Mouse (Mus musculus): ENCODE measurements around the gene Hist1h2bn.
"Not testable (repeated sequence)": the region's sequence is repeated elsewhere in the genome, so short reads cannot be mapped to it uniquely, and the experiment has no call there.

Hist1h2bn gene

GRCm38 (mm10) chr13:21753524-21754285 is at the start of gene Hist1h2bn, which contains the start of gene Hist1h2ak:
Gene Hist1h2bn, plus strand, starts transcription at chr13:21754123.
Gene Hist1h2ak, minus strand, starts transcription at chr13:21753827.
- peak; percentile 76 for DNase-seq (ENCODE audit: low read depth)

DNA sequence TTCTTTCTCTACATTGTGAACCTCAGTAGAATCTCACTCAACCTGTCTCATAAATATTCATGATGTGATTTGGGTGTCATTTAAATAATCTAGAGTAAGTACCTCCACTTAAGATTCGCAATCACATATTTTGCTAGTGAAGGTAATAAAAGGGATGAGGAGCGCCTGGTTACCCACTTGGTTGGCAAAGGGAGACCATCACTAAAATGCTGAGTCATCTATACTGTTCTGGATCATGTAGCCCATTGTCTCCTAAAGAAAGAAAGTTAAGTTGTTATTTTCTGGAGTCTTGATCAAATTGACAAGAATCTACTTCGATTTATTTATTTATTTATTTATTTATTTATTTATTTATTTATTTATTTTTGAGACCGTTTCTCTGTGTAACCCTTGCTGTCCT is 47.3 kb upstream of the Hist1h2bn start:
- DNase-seq (ENCODE audit: low read depth), result no peak

DNA sequence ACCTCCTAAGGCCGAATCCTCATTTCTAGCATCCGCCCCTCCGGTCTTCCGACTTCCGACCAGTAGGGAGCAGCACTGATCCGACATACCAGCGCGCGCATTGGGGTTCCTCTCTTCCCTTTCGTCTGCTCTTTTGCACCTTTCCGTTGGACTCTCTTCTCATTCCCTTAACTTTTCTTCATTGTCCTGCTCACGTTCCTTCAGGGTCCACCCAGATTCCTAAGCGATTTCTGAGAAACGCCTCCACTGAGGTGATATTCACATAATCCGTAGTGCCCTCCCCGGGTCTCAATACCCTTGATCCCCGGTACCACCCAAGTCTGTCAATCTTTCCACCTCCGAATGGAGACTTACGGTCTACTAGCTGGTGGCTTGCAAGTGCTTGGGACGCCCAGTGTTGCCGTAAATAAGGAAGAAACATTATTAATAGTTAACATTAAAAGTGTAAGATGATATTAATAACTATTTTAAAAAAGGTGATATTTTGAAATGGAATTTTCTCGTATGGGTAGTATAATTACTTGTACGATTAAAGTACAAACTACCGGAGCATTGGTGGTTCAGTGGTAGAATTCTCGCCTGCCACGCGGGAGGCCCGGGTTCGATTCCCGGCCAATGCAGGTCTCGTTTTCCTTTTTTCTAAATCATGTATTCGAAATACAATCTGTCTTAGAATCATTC is 43.8 kb upstream of the Hist1h2bn start:
- DNase-seq (ENCODE audit: low read depth), result peak; percentile 63

DNA sequence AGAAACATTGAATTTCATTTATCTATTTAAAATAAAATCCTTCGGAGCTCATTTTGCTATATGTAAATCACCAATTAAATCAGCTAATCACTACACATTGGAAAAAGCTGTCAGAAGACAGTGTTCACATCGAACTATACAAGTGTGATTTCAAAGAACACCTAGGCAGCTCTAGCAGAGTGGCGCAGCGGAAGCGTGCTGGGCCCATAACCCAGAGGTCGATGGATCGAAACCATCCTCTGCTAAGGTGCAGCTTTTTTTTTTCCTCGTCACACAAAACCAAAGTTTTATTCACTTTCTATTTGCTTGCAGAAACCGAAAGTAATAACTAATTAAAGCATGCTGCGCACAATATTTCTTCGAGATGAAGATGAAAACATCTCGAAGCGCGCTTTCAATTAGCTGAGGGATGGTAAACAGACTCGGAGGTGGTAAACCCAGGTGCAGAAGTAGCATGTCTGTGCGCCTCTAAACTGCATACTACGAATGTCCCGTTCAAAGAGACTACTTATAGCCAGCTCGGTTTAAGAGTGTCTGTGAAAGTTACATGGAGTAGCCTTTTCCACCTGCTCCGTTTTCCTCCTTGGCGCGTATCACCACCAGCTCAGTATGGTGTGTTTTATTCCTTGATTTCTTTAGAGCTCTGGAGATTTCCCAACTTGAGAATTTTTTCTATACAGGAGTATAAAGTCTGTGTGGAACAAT is 43.0 kb upstream of the Hist1h2bn start:
- DNase-seq (ENCODE audit: low read depth), result peak; percentile 41

GRCm38 (mm10) chr13:21711698-21712097 is 42.2 kb upstream of the Hist1h2bn start:
- DNase-seq (ENCODE audit: low read depth), result no peak

GRCm38 (mm10) chr13:21714725-21715124 is 39.2 kb upstream of the Hist1h2bn start:
- peak; percentile 36 for DNase-seq (ENCODE audit: low read depth)

- DNase-seq (ENCODE audit: low read depth), result no peak
Measured at GRCm38 (mm10) chr13:21715131-21715863, 38.6 kb upstream of the Hist1h2bn start.

- peak; percentile 88 for DNase-seq (ENCODE audit: low read depth)
Measured at GRCm38 (mm10) chr13:21715864-21716539, 37.9 kb upstream of the Hist1h2bn start, which contains the start of the genes Hist1h2bl and Hist1h2ai. Gene Hist1h2bl, minus strand, starts transcription at chr13:21716143. Gene Hist1h2ai, plus strand, starts transcription at chr13:21716422.

DNA sequence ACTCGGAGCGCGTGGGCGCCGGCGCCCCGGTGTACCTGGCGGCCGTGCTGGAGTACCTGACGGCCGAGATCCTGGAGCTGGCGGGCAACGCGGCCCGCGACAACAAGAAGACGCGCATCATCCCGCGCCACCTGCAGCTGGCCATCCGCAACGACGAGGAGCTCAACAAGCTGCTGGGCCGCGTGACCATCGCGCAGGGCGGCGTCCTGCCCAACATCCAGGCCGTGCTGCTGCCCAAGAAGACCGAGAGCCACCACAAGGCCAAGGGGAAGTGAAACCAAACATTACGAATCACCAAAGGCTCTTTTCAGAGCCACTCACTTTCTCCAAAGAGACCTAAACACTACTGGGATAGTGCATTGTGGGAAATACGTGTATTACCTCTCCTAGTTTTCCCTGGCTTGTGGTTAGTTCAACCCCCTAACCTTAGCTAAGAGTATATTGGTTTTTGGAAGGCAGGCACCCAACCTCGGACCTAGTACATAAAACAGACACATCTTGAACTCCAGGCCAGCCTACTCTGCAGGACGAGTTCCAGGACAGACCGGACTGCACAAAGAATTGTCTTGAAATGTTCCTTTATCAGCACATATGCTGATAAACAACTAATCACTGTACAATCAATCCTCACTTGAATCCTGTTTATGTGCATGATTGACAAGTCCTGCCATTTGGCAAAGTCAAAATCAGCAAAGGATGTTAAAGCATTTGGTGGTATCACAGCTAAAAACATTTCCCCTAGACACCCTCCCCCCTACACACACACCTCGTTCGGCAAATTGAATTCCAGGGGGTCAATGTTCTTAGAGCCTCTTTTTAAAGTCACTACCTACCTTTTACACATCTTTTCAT is 37.2 kb upstream of the Hist1h2bn start:
- DNase-seq (ENCODE audit: low read depth), result not testable (repeated sequence)

DNA sequence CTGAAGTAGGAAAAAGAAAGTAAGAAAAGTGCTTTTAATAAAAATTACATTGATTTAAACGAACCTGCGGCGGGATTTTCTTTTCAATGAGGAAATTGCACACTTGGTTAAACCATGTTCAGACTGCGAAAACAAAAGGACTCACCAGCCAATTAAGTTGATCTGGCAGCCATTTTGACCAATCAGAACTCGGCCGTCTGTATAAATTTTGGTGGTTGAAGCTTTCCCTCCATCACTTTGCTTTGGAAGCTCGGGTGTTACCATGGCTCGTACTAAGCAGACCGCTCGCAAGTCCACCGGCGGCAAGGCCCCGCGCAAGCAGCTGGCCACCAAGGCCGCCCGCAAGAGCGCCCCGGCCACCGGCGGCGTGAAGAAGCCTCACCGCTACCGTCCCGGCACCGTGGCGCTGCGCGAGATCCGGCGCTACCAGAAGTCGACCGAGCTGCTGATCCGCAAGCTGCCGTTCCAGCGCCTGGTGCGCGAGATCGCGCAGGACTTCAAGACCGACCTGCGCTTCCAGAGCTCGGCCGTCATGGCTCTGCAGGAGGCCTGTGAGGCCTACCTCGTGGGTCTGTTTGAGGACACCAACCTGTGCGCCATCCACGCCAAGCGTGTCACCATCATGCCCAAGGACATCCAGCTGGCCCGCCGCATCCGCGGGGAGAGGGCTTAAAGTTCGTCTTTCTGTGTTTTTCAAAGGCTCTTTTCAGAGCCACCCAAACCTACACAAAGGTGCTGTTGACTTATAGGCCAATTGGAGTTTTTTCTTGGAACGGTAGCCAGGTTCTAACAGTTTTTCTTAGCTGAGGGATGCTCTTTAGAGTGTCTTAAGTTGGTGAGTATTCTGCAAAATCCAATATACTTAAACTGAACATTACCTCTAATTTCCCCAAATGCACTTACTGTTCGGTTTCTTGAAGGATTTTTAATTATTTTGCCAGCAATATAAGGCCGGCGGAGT is 36.2 kb upstream of the Hist1h2bn start, which contains the start of gene Hist1h3h:
Gene Hist1h3h, plus strand, starts transcription at position 263 of the 961 bp plus-strand sequence.
- DNase-seq (ENCODE audit: low read depth), result peak; percentile 88

DNA sequence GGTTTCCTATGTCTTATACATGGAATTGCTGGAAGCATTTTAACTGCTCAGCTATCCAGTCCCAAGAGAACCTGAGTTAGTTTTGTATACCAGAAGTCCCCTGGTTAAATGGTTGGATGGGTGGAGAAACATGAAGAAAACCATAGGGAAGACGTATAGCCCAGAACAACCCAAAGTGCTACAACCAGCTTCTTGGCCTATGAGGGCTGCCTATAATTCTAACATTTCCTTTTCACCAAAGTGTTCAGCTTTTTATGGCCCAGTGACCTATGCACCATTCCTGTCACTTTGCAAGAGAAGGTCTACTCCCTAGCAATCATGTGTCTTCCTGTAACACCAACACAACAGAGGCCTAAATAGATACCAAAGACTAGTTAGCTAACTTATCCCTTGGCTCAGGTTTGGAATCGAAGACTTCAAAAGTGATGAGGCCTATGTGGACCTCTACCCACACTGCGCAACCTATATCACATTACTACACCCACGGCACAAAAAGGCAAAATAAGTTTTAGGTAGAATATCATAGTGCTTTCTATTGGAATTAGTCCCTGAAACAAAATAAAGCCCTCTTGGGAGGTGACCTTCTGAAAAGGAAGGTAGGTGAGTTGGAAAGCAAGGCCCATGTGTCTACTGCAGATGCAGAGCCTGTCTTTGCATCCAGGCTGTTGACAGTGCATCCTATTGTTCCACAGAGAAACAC is 35.4 kb upstream of the Hist1h2bn start:
- DNase-seq (ENCODE audit: low read depth), result no peak

DNA sequence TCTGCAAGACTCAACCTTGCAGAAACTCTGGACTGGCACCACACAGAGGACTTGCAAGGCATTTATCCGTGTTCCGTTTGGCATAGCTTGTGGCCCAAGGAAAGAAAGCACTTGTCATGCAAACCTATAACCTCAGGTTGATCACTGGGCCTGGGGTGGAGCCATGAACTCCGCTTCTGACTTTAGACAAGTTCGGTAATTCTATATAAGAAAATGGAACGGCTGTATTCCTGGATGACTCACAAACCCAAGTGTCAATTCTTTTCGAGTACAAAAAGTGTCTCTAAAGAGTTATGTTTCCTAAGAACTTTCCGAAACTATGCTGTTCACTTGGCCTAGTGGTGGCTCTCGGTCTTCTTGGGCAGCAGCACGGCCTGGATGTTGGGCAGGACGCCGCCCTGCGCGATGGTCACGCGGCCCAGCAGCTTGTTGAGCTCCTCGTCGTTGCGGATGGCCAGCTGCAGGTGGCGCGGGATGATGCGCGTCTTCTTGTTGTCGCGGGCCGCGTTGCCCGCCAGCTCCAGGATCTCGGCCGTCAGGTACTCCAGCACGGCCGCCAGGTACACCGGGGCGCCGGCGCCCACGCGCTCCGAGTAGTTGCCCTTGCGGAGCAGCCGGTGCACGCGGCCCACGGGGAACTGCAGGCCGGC is 32.7 kb upstream of the Hist1h2bn start:
- DNase-seq (ENCODE audit: low read depth), result not testable (repeated sequence)

DNA sequence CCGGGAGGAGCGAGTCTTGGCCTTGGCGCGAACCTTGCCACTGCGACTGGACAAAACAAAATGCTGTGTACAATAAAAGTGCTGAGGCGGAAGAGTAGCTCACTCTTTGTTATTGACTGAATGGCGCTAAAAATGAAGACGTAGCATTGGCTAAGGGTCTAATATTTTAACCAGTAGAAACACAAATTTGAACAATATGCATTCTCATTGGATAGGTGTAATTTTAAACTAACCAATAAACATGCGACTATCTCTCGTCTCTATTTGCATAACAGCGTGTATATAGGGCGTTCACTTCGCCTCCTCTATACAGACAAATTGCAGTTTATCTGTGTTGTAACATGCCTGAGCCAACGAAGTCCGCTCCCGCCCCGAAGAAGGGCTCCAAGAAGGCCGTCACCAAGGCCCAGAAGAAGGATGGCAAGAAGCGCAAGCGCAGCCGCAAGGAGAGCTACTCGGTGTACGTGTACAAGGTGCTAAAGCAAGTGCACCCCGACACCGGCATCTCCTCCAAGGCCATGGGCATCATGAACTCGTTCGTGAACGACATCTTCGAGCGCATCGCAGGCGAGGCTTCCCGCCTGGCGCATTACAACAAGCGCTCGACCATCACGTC is 32.1 kb upstream of the Hist1h2bn start, which contains the start of gene Hist1h2bm:
Gene Hist1h2bm, plus strand, starts transcription at position 288 of the 616 bp plus-strand sequence.
- DNase-seq (ENCODE audit: low read depth), result peak; percentile 89

DNA sequence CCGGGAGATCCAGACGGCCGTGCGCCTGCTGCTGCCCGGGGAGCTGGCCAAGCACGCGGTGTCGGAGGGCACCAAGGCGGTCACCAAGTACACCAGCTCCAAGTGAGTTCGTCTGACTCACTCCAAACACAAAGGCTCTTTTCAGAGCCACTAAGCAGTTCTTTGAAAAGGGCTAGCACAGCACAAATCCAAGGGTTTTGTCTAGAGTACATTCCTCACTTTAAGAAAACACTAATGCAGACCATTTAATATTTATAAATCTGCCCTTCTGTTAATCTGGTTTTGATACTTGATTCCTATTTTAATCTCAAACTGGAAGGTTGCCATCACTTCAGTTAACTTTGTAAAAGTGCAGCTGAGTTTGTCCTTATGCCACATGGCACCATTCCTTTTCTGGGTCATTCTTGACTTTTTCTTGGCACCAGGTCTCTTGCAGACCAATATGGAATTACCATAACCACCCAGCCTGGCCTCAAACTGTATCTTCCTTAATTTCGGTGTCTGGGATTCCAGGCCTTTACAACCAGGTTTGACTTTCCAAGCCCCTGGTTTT is 31.5 kb upstream of the Hist1h2bn start:
- peak; percentile 57 for DNase-seq (ENCODE audit: low read depth)

DNA sequence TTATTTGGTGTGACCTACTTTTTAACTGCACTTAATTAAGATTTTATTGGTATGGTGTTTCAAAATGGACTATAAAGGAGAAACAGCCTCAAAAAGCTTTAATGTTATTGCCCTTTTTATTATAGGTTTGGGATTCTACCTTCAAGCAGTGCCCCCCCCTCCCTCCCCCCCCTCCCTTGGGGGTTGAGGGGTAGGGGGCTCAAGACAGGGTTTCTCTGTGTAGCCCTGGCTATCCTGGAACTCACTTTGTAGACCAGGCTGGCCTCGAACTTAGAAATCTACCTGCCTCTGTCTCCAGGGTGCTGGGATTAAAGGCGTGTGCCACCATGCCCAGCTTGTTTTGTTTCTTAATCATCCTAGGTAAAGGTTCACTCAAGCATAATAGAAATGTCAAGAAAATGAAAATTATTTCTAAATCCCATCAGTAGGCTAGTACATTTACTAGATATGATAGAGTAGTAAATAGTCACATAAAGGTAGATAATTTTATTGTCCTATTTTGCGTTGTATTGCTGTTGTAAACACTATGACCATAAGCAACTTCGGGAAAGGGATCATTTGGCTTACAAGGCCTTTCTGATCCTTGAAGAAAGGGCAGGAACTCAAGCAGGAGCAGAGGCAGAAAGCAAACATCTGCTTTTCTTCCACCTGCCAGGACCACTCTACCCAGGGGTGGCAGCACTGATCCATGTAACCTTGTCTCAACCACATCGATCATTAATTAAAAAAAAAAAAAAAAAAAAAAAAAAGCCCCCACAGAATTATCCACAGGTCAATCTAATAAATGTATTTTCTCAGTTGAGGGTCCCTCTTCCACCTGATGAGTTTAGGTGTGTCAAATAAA is 30.7 kb upstream of the Hist1h2bn start:
- no peak for DNase-seq (ENCODE audit: low read depth)

Data from fibroblast of lung, adult 2 months (primary cell).